Mouse (Mus musculus) CD4-positive, CD25-positive, alpha-beta regulatory T cell, adult 4 months (primary cell): ENCODE measurements around the gene Runx3. TPM values are rescaled to one million over a fixed set of nuclear protein-coding genes. Genes with fewer than 3 reads are reported as not detected.

ENCODE experiments used
- ATAC-seq: one replicate; pipeline ENCODE4 v1.8.0; 2017
- polyA plus RNA-seq, 2 experiments: library from polyadenylated mRNA; unstranded; fragments of 100-300 nt; shearing (Covaris generic); gene quantifications; one replicate each; pipeline ENCODE4 v1.2.1; 2017

Gene Runx3
- polyA plus RNA-seq, 2 experiments from 2014 or later: 9.8 to 11.2 TPM

DNA sequence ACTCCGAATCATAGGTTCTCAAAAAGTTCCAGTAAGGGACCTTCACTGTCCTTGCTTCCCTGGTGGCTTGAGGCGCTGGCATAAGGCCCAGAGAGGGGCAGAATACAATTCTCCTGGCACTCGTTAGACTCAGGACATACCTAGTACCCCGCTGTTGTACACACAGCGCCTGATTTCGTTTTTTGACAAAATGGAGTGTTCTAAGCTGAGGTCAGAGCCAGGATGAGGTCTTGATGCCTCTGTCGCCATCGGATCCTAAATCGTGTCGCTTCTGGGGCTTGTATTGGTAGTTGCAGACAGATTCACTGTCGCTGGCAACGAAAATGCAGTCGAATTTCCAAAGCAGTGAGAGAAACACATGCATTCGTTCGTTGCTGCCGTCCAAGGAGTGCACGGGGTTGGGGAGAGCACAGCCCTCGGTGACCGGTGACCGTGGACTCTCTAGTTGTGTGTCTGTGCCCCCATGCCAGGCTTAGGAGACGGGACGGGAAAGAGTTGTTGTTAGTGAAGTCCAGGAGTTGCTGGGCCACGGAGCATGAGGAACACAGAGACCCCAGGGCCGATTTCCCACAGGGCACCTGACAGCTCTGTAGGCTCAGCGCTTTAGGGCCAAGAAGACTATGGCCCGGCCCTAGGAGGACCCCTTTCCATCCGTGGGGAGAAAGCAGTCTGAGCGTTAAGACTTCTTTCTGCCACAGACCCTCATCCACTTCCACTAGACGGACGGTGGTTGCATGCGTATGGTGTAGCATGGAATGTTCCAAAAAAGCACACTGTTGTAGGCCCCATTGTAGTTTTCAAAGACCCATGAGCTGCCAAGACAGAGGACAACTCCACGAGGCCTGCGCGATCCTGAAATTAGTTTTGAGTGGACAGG is 30.9 kb downstream of the Runx3 start:
- no peak for ATAC-seq

DNA sequence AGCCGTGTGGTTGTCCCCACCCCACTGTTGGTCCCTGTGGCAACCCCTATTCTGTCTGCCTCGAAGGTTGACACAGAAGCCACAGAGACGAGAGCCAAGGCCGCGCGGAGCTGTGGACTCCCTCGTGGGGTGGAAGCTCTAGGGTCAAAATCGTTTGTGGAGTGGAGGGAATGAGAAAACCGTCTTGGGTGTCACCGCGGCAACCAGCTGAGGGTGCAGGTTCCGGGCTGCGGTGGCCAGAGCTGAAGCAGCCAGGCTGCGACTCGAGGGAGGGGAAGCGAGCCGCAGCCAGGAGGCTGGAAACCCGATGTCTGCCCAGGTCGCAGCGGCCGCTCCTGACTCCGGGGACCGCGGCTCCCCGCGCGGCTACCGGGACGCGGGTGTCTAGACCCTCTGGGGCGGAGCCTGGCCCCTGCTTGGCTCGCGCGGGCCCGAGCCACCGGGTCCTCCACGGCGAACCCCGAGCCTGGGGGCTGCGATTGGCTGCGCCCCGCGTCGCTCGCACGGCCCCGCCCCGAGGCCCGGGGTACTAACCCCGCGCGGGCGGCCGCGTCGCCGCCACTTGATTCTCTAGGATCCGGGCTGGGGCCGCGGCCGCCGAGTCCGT is 31.6 kb downstream of the Runx3 start:
- ATAC-seq: peak; percentile 59

DNA sequence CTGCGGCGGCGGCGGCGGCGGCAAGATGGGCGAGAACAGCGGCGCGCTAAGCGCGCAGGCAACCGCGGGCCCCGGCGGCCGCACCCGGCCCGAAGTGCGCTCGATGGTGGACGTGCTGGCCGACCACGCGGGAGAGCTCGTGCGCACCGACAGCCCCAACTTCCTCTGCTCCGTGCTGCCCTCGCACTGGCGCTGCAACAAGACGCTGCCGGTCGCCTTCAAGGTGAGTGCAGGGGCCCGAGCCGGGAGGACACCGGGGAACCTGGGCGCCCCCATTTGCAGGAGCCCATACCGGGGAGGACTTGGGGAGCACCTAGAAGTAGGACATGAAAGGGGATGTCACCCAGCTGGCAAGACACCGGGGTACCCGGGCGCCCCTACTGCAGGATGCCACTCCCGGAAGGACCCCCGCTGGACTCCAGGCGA is 32.4 kb downstream of the Runx3 start:
- peak; percentile 12 for ATAC-seq

DNA sequence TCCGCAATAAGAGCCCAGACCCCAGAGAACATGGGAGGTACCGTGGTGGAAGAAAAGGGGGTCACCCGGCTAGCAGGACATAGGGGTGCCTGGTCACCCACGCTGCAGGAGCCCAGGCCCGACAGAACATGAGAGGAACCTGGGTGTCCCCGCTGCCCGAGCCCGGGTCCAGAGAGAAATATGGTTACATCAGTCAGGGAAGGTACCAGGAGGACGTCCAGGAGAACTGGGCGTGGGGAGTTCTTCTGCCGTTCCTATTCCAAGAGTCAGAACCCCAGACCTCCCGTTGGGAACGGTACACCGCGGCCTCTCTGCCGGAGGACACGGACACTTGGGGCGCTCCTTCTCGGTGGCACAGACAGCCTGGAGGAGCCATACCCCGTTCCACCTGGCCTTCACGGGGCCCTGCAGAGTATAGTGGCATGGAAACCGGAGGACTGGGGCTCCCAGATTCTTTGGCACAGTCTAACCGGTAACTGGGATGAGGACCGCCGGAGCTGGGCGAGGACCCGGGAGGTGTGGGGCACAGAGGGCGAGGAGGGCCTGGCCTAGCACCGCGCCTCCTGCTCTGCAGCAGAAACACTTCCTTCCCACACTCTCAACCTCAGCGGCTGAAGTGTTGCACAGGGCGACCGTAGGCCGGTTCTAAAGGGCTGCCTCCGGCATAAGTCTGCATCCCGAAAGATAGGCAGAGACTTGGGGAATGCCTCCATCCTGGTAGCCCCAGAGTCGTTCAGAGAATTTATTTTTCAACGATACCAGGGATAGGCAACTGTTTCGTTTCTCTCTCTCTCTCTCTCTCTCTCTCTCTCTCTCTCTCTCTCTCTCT is 33.0 kb downstream of the Runx3 start:
- ATAC-seq: peak; percentile 32

DNA sequence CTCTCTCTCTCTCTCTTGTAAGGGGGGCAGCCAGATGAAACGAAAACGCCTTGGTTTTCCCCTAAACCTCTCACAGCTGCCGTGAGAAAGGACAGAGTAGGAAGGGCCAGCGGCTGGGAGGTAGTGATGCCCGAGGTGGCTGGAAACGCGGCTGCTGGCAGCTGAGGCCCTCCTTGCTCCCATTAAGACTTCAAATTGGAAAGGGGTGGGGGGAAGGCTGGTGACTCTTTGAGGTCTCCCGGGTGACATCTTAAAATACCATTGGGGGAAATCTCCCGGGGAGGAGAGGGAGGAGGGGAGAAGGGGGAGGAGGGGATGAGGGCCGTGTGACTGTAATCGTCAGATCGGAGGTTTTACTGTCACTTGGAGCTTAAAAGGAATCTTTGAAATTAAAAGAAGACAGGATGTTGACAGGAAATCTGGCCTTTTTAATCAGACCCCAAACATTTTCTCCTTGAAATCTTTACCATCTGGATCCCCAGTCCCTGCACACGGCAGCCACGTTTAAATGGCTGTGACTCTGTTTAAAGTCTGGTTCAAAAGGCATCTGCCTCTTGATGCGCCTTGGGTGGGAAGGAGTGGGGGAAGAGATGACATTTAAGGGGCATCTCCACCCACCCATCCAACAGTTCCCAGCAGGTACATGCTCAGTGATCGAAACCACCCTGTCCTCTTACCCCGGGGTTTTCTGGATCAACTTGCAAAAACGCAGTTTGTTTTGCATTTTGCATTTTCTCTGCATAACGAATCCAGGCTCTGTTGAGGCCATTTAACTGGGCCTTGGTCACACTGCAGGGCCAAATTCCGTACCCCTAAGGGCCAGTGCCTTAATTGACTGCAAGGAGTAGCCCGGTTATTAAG is 33.9 kb downstream of the Runx3 start:
- no peak for ATAC-seq

DNA sequence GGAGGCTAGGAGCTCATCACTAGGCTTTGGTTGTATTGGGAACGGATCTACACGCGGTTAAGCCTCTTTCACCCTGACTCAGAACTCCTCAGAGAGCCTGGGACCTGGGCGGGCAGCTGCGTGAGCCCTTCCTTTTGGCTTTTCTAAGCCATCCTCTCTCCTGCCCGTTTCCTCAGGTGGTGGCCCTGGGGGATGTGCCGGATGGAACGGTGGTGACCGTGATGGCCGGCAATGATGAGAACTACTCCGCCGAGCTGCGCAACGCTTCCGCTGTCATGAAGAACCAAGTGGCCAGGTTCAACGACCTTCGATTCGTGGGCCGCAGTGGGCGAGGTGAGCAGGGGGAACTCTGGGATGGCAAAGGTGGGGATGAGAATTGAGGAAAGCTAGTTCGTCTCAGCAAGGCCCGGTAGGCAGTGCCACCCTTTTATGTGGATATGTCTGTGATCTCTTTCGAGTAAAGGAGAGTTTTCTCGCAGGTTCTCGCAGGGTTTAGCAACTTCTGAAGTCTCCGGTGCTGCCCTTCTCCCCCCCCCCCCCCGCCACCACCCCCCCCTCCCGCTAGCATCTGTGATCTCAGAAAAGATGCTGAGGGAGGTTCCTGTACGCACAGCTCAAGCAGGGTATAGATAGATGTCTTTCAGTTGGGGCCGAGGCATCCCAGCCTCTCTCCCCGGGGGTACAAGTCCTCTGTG is 34.8 kb downstream of the Runx3 start:
- ATAC-seq: no peak

DNA sequence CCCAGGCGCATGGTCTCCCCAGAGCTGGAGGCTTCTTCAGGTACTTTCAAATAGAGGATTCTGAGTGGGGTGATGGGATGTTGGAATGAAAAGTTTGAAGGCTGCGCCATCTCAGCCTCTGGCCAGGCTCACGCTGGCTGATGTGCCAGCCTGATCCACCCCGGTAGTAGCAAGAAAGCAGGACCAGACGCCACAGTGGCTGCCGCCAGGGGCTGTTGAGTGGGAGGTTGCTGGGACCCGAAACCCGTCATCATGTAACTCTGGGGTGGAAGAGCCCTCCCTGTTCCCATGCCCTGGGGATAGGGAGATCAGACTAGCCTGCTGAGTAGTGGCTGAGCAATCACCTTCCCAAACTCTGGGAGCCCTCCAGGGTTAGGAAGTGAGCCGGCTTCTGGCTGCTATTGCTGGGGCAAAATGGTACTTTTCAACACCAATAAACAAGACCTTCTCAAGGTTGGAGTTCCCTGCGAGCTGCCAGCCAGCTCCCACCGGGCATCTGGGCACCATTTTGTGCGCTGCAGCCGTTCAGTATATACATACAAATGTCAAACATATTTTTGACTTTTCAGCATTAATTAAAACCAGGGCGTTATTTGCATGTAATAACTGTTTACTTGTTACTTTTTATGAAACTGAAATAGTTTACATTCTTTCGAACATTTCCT is 35.5 kb downstream of the Runx3 start:
- ATAC-seq: no peak

DNA sequence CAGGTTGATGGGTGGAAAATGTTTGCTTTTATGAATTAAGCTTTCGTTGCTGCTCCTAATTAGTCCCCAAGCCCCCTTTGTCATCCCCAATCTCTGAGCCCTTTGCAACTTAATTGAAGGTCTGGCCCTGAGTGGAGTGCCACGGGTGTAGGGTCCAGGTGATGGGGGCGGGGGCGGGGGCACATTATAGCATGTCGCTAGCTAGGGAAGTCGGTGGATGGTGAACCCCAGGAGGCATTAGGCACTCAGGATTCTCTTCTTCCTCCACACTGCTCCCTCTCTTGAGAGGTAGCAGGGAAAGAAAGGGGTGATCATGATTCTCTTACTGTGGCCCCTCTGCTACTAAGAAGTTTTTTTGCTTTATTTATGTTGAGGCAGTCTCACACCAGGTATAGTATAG is 36.1 kb downstream of the Runx3 start:
- no peak for ATAC-seq

DNA sequence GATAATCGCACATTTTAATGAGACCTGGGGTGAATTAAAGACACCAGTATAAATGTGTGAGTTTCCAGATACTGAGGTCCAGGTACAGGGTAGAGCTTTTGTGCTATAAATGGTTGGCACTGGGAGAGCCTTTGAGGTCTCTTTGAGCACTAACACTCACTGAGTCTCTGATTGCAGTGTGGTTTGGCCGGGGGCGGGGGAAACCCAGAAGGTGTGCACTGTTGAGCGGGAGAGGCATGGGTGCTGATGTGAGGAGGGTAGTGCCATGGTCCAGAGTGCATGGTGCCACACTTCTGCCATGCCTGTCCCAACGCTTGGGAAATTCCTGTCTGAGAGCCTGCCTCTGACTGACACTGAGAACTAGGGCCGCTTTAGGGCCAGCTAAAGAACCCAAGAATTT is 36.9 kb downstream of the Runx3 start:
- peak; percentile 44 for ATAC-seq

DNA sequence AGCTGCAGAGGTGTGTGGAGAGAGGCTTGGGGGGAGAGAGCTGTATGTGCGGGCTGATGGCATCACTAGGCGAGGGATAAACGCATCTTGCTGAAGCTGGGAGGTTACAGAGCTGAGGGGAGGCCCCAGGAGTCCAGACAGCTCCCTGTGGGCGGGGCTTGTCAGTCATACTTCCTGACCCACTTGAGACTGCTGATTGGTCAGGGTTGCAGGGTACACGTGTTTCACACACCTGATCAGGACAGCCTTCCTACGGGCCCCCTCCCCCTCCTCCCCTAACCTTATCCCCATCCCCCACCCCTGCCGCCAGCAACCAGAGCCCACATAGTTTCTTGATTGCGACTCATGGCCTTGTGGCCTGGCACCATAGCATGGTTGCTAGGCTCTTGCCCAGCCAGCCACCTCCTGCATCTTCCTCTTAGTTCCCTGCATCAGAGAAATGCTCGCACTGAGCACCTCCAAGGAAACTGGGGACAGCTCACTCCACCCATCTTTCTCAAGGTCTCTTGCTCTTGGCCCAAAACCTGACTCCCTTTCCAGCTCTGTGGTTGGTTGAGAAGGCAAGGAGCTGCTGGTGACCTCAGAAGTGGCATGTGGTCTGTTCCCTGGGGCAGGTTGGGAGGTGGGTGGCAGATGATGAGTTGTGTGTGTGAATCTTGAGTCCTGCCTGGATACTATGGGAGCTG is 38.4 kb downstream of the Runx3 start:
- ATAC-seq: peak; percentile 67

DNA sequence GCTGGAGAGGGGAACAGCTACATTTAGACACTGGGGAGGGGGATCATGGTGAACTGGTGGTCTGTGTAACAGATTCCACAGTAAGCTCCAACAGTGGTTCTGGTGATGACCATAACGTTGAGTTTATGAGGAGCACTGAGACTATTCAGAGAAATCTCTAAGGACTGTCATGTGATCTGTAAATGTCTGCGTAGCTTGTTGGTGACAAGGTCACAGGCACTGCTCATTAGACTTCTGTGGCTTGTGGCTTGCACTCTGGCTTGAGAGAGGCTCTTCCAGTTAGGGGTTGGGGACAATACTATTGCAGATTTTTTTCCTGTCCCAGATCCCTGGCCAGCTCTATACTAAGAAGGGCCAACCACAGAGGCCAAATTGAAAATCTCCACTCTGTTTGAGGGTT is 39.2 kb downstream of the Runx3 start:
- ATAC-seq: no peak

DNA sequence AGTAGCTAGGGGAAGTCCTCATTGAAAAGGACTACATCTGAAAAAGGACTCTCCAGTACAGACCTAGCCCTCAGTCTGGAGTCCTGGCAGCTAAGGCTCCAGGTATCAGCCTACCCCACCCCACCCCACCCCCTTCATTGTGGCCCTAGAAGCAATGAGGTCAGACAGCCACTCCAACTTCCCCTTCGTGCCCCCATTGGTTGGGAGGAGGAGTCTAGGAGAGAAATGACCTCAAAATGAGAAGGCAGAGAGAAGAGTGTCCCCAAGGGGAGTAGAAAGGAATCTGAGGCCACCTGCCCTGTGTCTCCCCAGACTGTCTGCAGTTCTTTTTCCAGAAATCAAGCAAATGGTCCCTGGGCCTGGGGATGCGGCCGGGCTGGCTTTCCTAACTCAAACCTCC is 39.7 kb downstream of the Runx3 start:
- ATAC-seq: no peak

DNA sequence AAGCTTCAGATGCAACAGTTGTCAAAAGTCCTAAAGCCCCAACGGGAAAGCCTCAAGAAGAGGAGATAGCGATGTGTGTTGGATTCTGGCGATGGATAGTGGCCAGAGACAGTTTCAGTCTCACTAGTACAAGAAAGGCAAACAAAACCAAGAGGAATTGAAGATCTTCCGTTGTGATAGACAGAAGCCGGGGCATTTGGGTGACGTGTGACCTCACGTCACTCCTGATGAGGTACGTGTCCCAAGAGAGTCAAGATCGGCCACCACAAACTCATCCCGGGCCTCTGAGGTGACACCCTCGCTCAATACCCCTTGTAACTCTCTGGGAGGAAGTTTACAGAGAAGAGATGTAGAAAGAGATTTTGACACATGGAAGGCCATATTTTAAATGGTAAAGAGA is 41.0 kb downstream of the Runx3 start:
- no peak for ATAC-seq

DNA sequence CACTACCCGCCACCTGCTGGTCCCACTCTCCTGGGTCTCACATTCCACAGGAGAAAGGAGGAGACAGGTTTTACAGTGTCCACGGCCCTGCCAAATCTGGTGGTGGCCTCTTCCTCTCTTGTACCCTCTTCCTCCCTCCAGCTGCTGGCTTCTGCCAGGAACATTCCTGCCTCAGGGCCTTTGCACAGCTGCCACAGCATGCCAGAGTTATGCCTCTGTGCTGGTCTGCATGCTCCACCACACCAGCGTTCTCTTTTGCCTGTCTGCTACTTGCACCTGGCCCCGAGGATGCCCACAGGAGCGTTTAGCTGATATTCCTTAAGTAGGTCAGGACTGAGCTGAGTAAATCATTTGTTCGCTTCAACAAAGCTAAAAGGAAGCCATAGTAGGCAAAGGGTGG is 45.3 kb downstream of the Runx3 start:
- ATAC-seq: no peak

DNA sequence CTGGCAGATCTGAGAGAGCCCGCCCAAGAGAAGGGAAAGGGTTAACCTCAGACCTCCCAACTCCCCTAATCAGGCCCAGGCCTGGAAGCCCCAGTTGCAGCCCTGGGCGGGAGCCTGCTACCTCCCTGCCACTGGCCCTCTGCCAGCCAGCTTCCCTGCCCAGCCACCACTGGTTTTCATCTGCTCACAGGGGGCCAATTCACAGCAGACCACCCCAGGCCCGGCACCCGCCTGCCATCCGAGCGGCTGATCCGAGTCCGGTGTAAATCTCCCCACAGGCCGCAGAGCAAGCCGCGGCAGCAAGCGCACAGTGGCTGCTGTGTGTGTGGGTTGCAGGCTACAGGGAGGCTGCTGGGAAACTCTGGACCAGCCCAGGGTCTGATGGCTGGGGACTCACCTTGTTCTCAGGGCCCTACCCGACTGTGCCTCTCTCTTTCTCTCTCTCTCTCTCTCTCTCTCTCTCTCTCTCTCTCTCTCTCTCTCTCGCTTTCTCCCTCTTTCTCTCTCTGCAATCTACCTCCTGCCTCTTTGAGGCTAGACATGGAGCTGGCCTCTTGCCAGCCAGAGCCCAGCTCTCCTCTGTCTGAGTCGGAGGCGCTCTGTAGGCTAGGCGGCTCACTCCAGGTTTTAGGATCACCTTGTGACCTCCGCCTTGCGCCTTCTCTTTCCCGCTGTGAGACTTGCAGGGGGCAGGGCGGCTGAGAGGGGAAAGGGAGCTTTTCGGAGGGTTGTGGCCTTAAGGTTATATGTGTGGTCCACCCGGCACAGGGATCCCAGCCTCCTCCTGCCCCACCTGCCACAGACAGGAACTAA is 46.2 kb downstream of the Runx3 start:
- no peak for ATAC-seq

DNA sequence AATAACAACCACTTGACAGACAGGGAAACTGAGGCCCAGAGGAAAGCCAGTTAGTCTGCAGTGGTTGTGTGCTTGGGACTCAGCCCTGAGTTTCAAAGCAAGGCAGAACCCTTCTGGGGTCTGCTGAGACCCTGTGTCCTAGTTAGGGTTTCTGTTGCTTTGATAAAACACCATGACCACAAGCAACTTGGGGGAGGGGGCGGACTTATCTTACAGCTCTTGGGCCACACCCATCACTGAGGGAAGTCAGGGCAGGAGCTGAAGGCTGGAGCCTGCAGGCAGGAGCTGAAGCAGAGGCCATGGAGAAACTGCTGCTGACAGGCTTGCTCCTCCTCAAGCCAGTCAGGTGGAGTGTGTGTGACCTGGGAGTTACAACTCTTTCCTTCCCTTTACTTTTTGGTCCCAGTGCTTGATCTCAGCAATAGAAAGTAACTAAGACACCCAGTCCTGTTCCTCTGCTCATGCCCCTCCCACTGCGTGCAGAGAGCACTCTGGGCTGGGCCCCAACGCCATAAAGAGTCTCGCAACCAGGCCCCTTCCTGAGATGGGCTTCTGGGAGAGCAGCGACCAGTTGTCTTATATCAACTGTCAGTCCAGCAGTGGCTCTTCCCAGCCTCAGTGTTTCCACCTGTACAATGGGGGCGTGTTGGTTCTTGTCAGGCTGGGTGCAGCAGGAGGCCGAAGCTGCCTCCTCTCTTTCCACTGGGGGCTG is 47.5 kb downstream of the Runx3 start:
- no peak for ATAC-seq

DNA sequence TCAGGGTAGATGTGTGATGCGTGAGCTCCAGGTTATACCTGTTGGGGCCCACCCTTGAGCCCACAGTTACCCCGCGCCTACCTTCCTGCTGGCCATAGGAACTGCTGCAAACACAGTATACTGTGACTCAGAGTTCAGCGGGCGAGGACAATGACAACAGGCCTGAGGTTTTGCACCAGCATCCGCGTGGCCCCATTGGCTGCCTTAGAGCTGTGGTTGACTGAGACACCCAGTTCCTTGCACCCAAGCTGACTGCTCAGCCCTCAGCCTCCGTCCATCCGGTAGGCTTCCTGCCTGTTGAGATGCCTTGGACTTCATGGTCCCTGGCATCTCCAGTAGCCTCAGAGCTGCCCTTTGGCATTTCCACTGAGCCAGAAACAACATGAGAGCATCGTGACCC is 48.6 kb downstream of the Runx3 start:
- ATAC-seq: no peak

DNA sequence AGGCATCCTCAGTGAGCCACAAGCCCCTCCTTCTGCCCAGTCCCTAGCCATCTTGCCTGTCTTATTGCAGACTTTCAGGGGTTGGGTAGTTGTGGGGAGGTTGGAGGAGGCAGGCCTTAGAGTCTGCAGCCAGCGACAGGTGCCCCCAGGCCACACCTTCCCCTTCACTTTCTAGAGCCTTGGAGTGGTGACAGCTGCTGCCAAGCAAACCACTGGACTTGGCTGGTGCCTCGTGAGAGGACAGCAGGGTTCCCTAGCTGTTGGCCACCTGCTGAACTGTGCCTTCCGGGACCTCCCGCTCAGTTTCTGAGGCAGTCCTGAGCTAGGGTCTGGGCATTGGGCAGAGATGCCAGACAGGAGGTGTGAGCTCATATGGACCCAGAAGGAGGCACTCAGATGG is 49.0 kb downstream of the Runx3 start:
- ATAC-seq: no peak

DNA sequence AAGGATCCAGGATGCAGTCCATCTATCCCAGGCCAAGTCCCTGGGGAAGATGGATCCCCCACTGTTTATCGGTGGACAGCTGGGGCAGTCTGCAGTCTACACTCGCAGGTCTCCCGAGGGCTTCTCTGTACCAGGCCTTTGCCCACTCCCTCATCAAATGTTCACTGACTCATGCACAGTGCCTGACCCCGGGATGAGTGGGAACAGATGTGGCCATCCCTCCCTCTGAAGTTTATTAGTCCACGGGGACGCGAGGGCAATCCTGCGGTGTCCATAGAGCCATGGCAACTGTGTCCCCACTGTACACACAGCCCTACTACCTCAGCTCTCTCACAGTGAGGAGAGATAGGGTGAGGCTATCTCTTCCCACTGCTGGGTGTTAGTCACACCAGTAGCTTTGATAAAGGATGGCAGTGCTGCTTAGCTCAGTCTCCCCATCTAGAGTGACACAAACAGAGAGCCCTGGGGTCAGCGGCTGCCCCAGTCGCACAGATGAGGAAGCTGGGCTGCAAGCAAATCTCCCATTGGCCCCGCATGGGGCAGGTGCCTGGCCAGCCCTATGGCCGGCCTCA is 50.9 kb downstream of the Runx3 start:
- no peak for ATAC-seq
